Comparison of ENCODE assay signal across 26 mouse cellular contexts in the genomic region with DNA sequence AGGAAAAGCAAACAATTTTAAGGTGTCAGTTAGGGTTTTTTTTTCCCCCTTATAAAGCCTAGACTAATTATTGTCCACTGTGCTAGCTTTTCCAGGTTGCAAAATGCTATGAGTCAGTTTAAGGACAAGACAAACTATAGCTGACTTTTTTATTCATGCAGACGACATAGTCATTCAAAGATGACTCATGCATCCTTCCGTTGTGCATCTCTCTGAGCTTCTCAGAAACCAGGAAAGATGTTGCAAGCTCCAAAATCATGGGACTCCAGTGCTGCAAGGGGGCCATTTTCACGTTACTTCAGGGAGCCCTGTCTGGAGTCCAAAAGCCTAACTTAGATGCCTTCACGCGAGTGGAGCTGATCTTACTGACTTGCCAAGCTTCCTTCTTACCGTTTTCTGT. TPM values are rescaled to one million over a fixed set of nuclear protein-coding genes. Genes with fewer than 3 reads are reported as not detected.
DNase-seq lines count a peak whose midpoint lies in the region; ATAC-seq lines count a peak whose summit lies in the region.
"Had no signal": no experiment of that assay in that cellular context is flagged by ENCODE, and none has a peak within 500 bp of the region (broad histone marks: within the 10 kb centered on the region; RNA-seq: fewer than 3 reads in every experiment).

No protein-coding gene starts in this region.

- H3K4me1 ChIP-seq in midbrain, embryonic 10.5 days, result no peaks in the 10 kb centered on the region
- H3K4me1 ChIP-seq: embryonic facial prominence, embryonic 15.5 days; forebrain, embryonic 13.5 days; limb, embryonic 10.5 days; liver, embryonic 15.5 days had no signal

- no peaks in the 10 kb centered on the region for H3K27me3 ChIP-seq in midbrain, embryonic 10.5 days (ENCODE audit: low read depth, poor library complexity, severe bottlenecking)
- H3K27me3 ChIP-seq: embryonic facial prominence, embryonic 15.5 days; forebrain, embryonic 13.5 days; liver, embryonic 15.5 days had no signal

- H3K4me3 ChIP-seq in midbrain, embryonic 10.5 days, result no peak overlapping the region
- H3K4me3 ChIP-seq: embryonic facial prominence, embryonic 15.5 days; forebrain, embryonic 13.5 days; heart, embryonic 10.5 days; limb, embryonic 10.5 days; liver, embryonic 15.5 days had no signal

- H3K9me3 ChIP-seq in midbrain, embryonic 10.5 days (replicated peaks), result no peaks in the 10 kb centered on the region
- H3K9me3 ChIP-seq: embryonic facial prominence, embryonic 15.5 days; forebrain, embryonic 13.5 days; heart, embryonic 10.5 days; limb, embryonic 10.5 days; liver, embryonic 15.5 days had no signal

- peak; percentile 84 for ATAC-seq in megakaryocyte, adult 5-6 weeks (ENCODE audit: poor library complexity, severe bottlenecking)
- ATAC-seq: forebrain, embryonic 13.5 days; hindbrain, postnatal 0 days had no signal

- no peaks in the 10 kb centered on the region for H3K36me3 ChIP-seq in midbrain, embryonic 10.5 days
- H3K36me3 ChIP-seq: limb, embryonic 10.5 days; liver, embryonic 15.5 days had no signal

- 92% methylated on average over 6 of the region's 6 CpGs for WGBS in midbrain, embryonic 10.5 days

- no peak overlapping the region for H3K27ac ChIP-seq in midbrain, embryonic 10.5 days (replicated peaks)
- H3K27ac ChIP-seq: embryonic facial prominence, embryonic 15.5 days; forebrain, embryonic 13.5 days; heart, embryonic 10.5 days; hindbrain, postnatal 0 days; limb, embryonic 10.5 days; liver, embryonic 15.5 days had no signal

- peak; percentile 35 for DNase-seq in adrenal gland, postnatal 14 days
- no peak for DNase-seq in adrenal gland, postnatal 4 days (ENCODE audit: low spot score in 2 of 2)
- DNase-seq in lung, adult 18-20 months, result peak; percentile 33 to 41
- DNase-seq in lung, postnatal 10 days, result no peak
- peak; percentile 17 for DNase-seq in adipocyte (ENCODE audit: low spot score)
- DNase-seq in midbrain, embryonic 10.5 days (ENCODE audit: low spot score), result no peak
- DNase-seq in thymus, postnatal 0 days (ENCODE audit: low spot score), result no peak
- DNase-seq: adrenal gland, postnatal 25 days; B cell, adult 2 months; cerebellum, adult 11 months; heart, postnatal 4 days; kidney, adult 18-20 months; spleen, adult 18-20 months; thymus, postnatal 36 days had no signal

RNA-seq across cellular contexts. Expression of gene C9, which starts 33.8 kb away (rescaled TPM):
- 0.90 and 12.9 TPM in 2 replicates for total RNA-seq in adrenal gland, postnatal 14 days (2021)
- 1 to 10 TPM in 1 of 2 experiments, not detected in 1; 1.0 TPM for total RNA-seq in adrenal gland, postnatal 4 days (2021)
- total RNA-seq in megakaryocyte, adult 5-6 weeks (2015), result not detected in 2 replicates
- total RNA-seq in megakaryocyte, adult 5-6 weeks (2017), result not detected in 2 replicates
- polyA plus RNA-seq in midbrain, embryonic 10.5 days (2016; fragmentation: Nextera tagmentation; extraction: Ambion mirVana), result not detected in 2 replicates
- polyA plus RNA-seq in thymus, postnatal 0 days (2015; fragmentation: Nextera tagmentation; extraction: Ambion mirVana), result 0.06 TPM in 1 of 2 replicates, not detected in the other
- total RNA-seq: adrenal gland, postnatal 25 days; gastrocnemius, adult 18-20 months; heart, postnatal 4 days; hindbrain, postnatal 0 days; left cerebral cortex, adult 18-20 months; neutrophil, adult 5-6 weeks had no signal
- polyA plus RNA-seq: embryonic facial prominence, embryonic 15.5 days; forebrain, embryonic 13.5 days; heart, embryonic 10.5 days; hindbrain, postnatal 0 days; large intestine, adult 2 months; limb, embryonic 10.5 days; midbrain, embryonic 11.5 days had no signal

Comparison
In these comparisons a context has a peak if more than half of its experiments do, and no peak if none do; other contexts are left out.
1. DNase-seq: peak in adrenal gland, postnatal 14 days (single experiment), lung, adult 18-20 months (2 of 2) and adipocyte (single experiment); none in adrenal gland, postnatal 4 days (0 of 2), lung, postnatal 10 days (single experiment), midbrain, embryonic 10.5 days (single experiment) and thymus, postnatal 0 days (single experiment).